Mouse (Mus musculus) heart, postnatal 0 days (tissue): ENCODE measurements around the gene Clcnka.

Experiments
- CTCF ChIP-seq: IDR thresholded peaks from 2 replicates; pipeline ENCODE4 v1.5.1; 2016; ENCODE audit warnings: antibody characterized with exemption, control low read depth, low read depth
- EP300 ChIP-seq: IDR thresholded peaks from 2 replicates; pipeline ENCODE4 v1.6.1; 2016; ENCODE audit warnings: antibody characterized with exemption, low read depth

- no peak for TF ChIP-seq CTCF
- TF ChIP-seq EP300, result no peak
Observed at GRCm38 (mm10) chr4:141435974-141436373, 37.5 kb upstream of the Clcnka start, which contains the start of gene Srarp.
